Mouse (Mus musculus) liver, postnatal 0 days (tissue): Measurements from ENCODE around the gene Eno4.

Source experiments
- CTCF ChIP-seq: sonication (generic); IDR thresholded peaks from 2 replicates; pipeline ENCODE4 v1.5.1; 2016; ENCODE audit warnings: antibody characterized with exemption, low read depth
- EP300 ChIP-seq: IDR thresholded peaks from 2 replicates; pipeline ENCODE4 v1.6.1; 2016; ENCODE audit warnings: antibody characterized with exemption, low read depth, mild to moderate bottlenecking

- TF ChIP-seq CTCF (no peak), EP300 (no peak)
Observed at GRCm38 (mm10) chr19:59002827-59003226, 59.6 kb downstream of the Eno4 start.
